Mouse (Mus musculus): ENCODE measurements at regions not wholly inside any gene's neighbourhood (a gene's known extent, or its start where the extent isn't known, plus 50 kb on each side); places are given as distances from the start of the nearest gene placed in this dataset.
"Not testable (repeated sequence)": the region's sequence is repeated elsewhere in the genome, so short reads cannot be mapped to it uniquely, and the experiment has no call there.

- not testable (repeated sequence) for H3K27me3 ChIP-seq (ENCODE audit: control insufficient read depth in 1 of 2, insufficient read depth in 2 of 2, low read length in 2 of 2); H3K27ac ChIP-seq (ENCODE audit: control insufficient read depth, low read depth, low read length); H3K4me3 ChIP-seq (ENCODE audit: control insufficient read depth in 1 of 2, insufficient read depth in 1 of 2, low read depth in 2 of 2, low read length in 2 of 2); H3K79me2 ChIP-seq (ENCODE audit: control insufficient read depth, insufficient read depth, low read length, poor library complexity); H3K9me3 ChIP-seq (replicated peaks; ENCODE audit: insufficient read depth, low read length); H3K36me3 ChIP-seq (ENCODE audit: control insufficient read depth in 1 of 2, insufficient read depth in 2 of 2, low read length in 2 of 2); H3K4me1 ChIP-seq (ENCODE audit: control insufficient read depth in 1 of 2, insufficient read depth in 2 of 2, low read length in 2 of 2); DNase-seq (ENCODE audit: low read depth, low spot score); H3K9ac ChIP-seq (ENCODE audit: control insufficient read depth, low read depth, low read length, poor library complexity, severe bottlenecking)
Measured at GRCm38 (mm10) chr7:29639591-29639990, 87.2 kb downstream of the Catsperg2 start.

- Histone ChIP-seq H3K79me2 (ENCODE audit: control insufficient read depth, insufficient read depth, low read length, poor library complexity) (no peaks in the 10 kb centered on the region), H3K9ac (ENCODE audit: control insufficient read depth, low read depth, low read length, poor library complexity, severe bottlenecking) (no peak overlapping the region), H3K27ac (ENCODE audit: control insufficient read depth, low read depth, low read length) (no peak overlapping the region), H3K27me3 (ENCODE audit: control insufficient read depth in 1 of 2, insufficient read depth in 2 of 2, low read length in 2 of 2) (no peaks in the 10 kb centered on the region), H3K4me3 (ENCODE audit: control insufficient read depth in 1 of 2, insufficient read depth in 1 of 2, low read depth in 2 of 2, low read length in 2 of 2) (no peak overlapping the region), H3K36me3 (ENCODE audit: control insufficient read depth in 1 of 2, insufficient read depth in 2 of 2, low read length in 2 of 2) (no peaks in the 10 kb centered on the region), H3K9me3 (replicated peaks; ENCODE audit: insufficient read depth, low read length) (no peaks in the 10 kb centered on the region), H3K4me1 (ENCODE audit: control insufficient read depth in 1 of 2, insufficient read depth in 2 of 2, low read length in 2 of 2) (no peaks in the 10 kb centered on the region)
- no peak for DNase-seq (ENCODE audit: low read depth, low spot score)
- TF ChIP-seq EP300 (IDR thresholded peaks at IDR 0.05; ENCODE audit: low read depth in 1 of 2, low read length in 2 of 2) (no peak), POLR2AphosphoS5 (IDR thresholded peaks at IDR 0.05; ENCODE audit: borderline replicate concordance, low read depth, low read length) (no peak)
Measured at GRCm38 (mm10) chr7:29602356-29602755, 83.9 kb upstream of the Sipa1l3 start.

GRCm38 (mm10) chr7:29601337-29601736, 82.9 kb upstream of the Sipa1l3 start:
- DNase-seq (ENCODE audit: low read depth, low spot score): no peak
- Histone ChIP-seq H3K27me3 (ENCODE audit: control insufficient read depth in 1 of 2, insufficient read depth in 2 of 2, low read length in 2 of 2) (no peaks in the 10 kb centered on the region), H3K9ac (ENCODE audit: control insufficient read depth, low read depth, low read length, poor library complexity, severe bottlenecking) (no peak overlapping the region), H3K27ac (ENCODE audit: control insufficient read depth, low read depth, low read length) (no peak overlapping the region), H3K4me1 (ENCODE audit: control insufficient read depth in 1 of 2, insufficient read depth in 2 of 2, low read length in 2 of 2) (no peaks in the 10 kb centered on the region), H3K79me2 (ENCODE audit: control insufficient read depth, insufficient read depth, low read length, poor library complexity) (no peaks in the 10 kb centered on the region), H3K36me3 (ENCODE audit: control insufficient read depth in 1 of 2, insufficient read depth in 2 of 2, low read length in 2 of 2) (no peaks in the 10 kb centered on the region), H3K9me3 (replicated peaks; ENCODE audit: insufficient read depth, low read length) (no peaks in the 10 kb centered on the region), H3K4me3 (ENCODE audit: control insufficient read depth in 1 of 2, insufficient read depth in 1 of 2, low read depth in 2 of 2, low read length in 2 of 2) (no peak overlapping the region)
- TF ChIP-seq GATA1 (IDR thresholded peaks at IDR 0.05; ENCODE audit: low read depth, low read length) (no peak), POLR2AphosphoS5 (IDR thresholded peaks at IDR 0.05; ENCODE audit: borderline replicate concordance, low read depth, low read length) (no peak), UBTF (IDR thresholded peaks at IDR 0.05; ENCODE audit: borderline replicate concordance, insufficient read depth, low read depth, low read length) (no peak), USF1 (IDR thresholded peaks at IDR 0.05; ENCODE audit: low read depth, low read length) (no peak), RAD21 (IDR thresholded peaks at IDR 0.05; ENCODE audit: low read depth, low read length) (no peak), E2F4 (IDR thresholded peaks at IDR 0.05; ENCODE audit: borderline replicate concordance, low read depth, low read length) (no peak)

GRCm38 (mm10) chr7:29597291-29597690, 78.8 kb upstream of the Sipa1l3 start:
- peak; percentile 66 for DNase-seq (ENCODE audit: low read depth, low spot score)
- not testable (repeated sequence) for H3K4me3 ChIP-seq (ENCODE audit: control insufficient read depth in 1 of 2, insufficient read depth in 1 of 2, low read depth in 2 of 2, low read length in 2 of 2); H3K9ac ChIP-seq (ENCODE audit: control insufficient read depth, low read depth, low read length, poor library complexity, severe bottlenecking); H3K9me3 ChIP-seq (replicated peaks; ENCODE audit: insufficient read depth, low read length); H3K27me3 ChIP-seq (ENCODE audit: control insufficient read depth in 1 of 2, insufficient read depth in 2 of 2, low read length in 2 of 2); H3K4me1 ChIP-seq (ENCODE audit: control insufficient read depth in 1 of 2, insufficient read depth in 2 of 2, low read length in 2 of 2); H3K27ac ChIP-seq (ENCODE audit: control insufficient read depth, low read depth, low read length); H3K79me2 ChIP-seq (ENCODE audit: control insufficient read depth, insufficient read depth, low read length, poor library complexity); H3K36me3 ChIP-seq (ENCODE audit: control insufficient read depth in 1 of 2, insufficient read depth in 2 of 2, low read length in 2 of 2)
- TF ChIP-seq RAD21 (IDR thresholded peaks at IDR 0.05; ENCODE audit: low read depth, low read length): peak; percentile 51
- TF ChIP-seq CTCF (IDR thresholded peaks at IDR 0.05 in 2 of 3, conservative IDR thresholded peaks at IDR 0.05 in 1 of 3; ENCODE audit: control insufficient read depth in 1 of 3, insufficient read depth in 1 of 3, low read depth in 2 of 3, low read length in 3 of 3, poor library complexity in 1 of 3, severe bottlenecking in 1 of 3): peak; percentile 48 to 68 (median 54); a peak in 5 of 6 replicates
- TF ChIP-seq SMC3 (IDR thresholded peaks at IDR 0.05; ENCODE audit: low read depth, low read length): peak; percentile 44
